Mouse (Mus musculus) hindbrain, embryonic 15.5 days (tissue): ENCODE data around the gene Cd34. TPM values are rescaled to one million over a fixed set of nuclear protein-coding genes. Genes with fewer than 3 reads are reported as not detected.
A peak's percentile ranks its signal among the peaks of the same experiment; 100 is the strongest.

Experiments
- ATAC-seq: fragments of 200-750 bp; cut with Nextera tagmentation; 2 replicates; pipeline ENCODE4 v1.8.0; 2017; ENCODE audit warnings: low read depth, moderate number of reproducible peaks, moderate TSS enrichment; ENCODE audit not compliant: low FRiP score
- H3K27ac ChIP-seq: fragments of 300-500 bp; sonication (generic); replicated peaks from 2 replicates; pipeline ENCODE4 v1.5.1; 2015; ENCODE audit warnings: mild to moderate bottlenecking, inconsistent platforms
- H3K27me3 ChIP-seq: fragments of 300-500 bp; sonication (generic); 2 replicates; pipeline ENCODE4 v1.6.1; 2015; ENCODE audit warnings: control low read depth, inconsistent platforms
- H3K36me3 ChIP-seq: fragments of 300-500 bp; sonication (generic); 2 replicates; pipeline ENCODE4 v1.6.1; 2015; ENCODE audit warnings: control low read depth, inconsistent platforms
- H3K4me1 ChIP-seq: fragments of 300-500 bp; sonication (generic); replicated peaks from 2 replicates; pipeline ENCODE4 v1.6.1; 2015; ENCODE audit warnings: control low read depth, inconsistent platforms
- H3K4me2 ChIP-seq: fragments of 300-500 bp; sonication (generic); 2 replicates; pipeline ENCODE4 v1.6.1; 2015; ENCODE audit warnings: moderate library complexity, mild to moderate bottlenecking, inconsistent platforms
- H3K4me3 ChIP-seq: fragments of 300-500 bp; sonication (generic); 2 replicates; pipeline ENCODE4 v1.5.1; 2015; ENCODE audit warnings: mild to moderate bottlenecking, inconsistent platforms
- H3K9ac ChIP-seq: fragments of 300-500 bp; sonication (generic); 2 replicates; pipeline ENCODE4 v1.6.1; 2015; ENCODE audit warnings: inconsistent platforms
- H3K9me3 ChIP-seq: fragments of 300-500 bp; sonication (generic); 2 replicates; pipeline ENCODE4 v1.6.1; 2016; ENCODE audit warnings: control low read depth, inconsistent platforms
- WGBS: fragments of 180-500 bp; shearing (Covaris S2); methylation state at CpG from one replicate; pipeline ENCODE4 v1.1.7; 2015; 5-methylcytosine and 5-hydroxymethylcytosine counted together
- polyA plus RNA-seq: library from polyadenylated mRNA; unstranded; fragments of >200 nt; fragmentation: Nextera tagmentation; extraction: Ambion mirVana; gene quantifications from 2 replicates; pipeline ENCODE4 v1.2.1, GENCODE M21; 2015

Cd34 gene
- polyA plus RNA-seq, 1 experiment from 2014 or later: 30.5 TPM

GRCm38 (mm10) chr1:194941528-194941927, 2.9 kb downstream of the Cd34 start:
- no peak overlapping the region for H3K4me2 ChIP-seq
- no peak overlapping the region for H3K9ac ChIP-seq
- no peak for ATAC-seq
- H3K36me3 ChIP-seq: no peaks in the 10 kb centered on the region
- H3K9me3 ChIP-seq: no peaks in the 10 kb centered on the region
- no peak overlapping the region for H3K4me3 ChIP-seq
- peaks cover 7% of the 10 kb centered on the region; the same call in 1 of the 2 replicates for H3K4me1 ChIP-seq
- 0 out of 2 replicates have a peak, but pooled peaks cover 8% of the 10 kb centered on the region for H3K27me3 ChIP-seq
- no peak overlapping the region for H3K27ac ChIP-seq

DNA sequence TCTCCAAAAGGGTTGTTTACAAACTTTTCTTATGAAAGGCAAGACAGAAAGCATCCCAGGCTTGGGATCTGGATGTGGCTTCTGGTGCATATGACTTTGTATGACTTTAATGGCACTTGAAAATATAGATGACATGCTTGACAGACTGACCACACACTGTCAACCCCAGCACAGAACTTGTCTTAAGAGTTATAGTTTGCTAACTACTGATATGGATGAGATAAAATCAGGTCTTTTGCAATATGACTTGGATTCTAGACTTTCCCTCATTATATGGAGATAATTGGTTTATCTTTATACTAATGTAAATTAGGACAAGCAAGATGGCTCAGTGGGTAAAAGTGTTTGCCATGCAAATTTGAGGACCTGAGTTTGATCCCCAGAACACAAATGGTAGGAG, 4.3 kb downstream of the Cd34 start:
- ATAC-seq: no peak
- Histone ChIP-seq H3K36me3 (no peaks in the 10 kb centered on the region), H3K9ac (no peak overlapping the region), H3K27me3 (0 out of 2 replicates have a peak, but pooled peaks cover 8% of the 10 kb centered on the region), H3K27ac (no peak overlapping the region), H3K4me2 (no peak overlapping the region), H3K4me3 (no peak overlapping the region), H3K9me3 (no peaks in the 10 kb centered on the region), H3K4me1 (peaks cover 7% of the 10 kb centered on the region; the same call in 1 of the 2 replicates)

GRCm38 (mm10) chr1:194943485-194943884, 4.9 kb downstream of the Cd34 start:
- Histone ChIP-seq H3K36me3 (no peaks in the 10 kb centered on the region), H3K9ac (no peak overlapping the region), H3K27me3 (0 out of 2 replicates have a peak, but pooled peaks cover 8% of the 10 kb centered on the region), H3K4me1 (peaks cover 7% of the 10 kb centered on the region; the same call in 1 of the 2 replicates), H3K4me2 (no peak overlapping the region), H3K9me3 (no peaks in the 10 kb centered on the region), H3K4me3 (no peak overlapping the region), H3K27ac (no peak overlapping the region)
- no peak for ATAC-seq
- WGBS: 84% methylated on average over 5 of the region's 5 CpGs

- Histone ChIP-seq H3K4me3 (no peak overlapping the region), H3K4me1 (no peaks in the 10 kb centered on the region), H3K9ac (no peak overlapping the region), H3K27me3 (no peaks in the 10 kb centered on the region), H3K27ac (no peak overlapping the region), H3K36me3 (no peaks in the 10 kb centered on the region), H3K9me3 (no peaks in the 10 kb centered on the region), H3K4me2 (no peak overlapping the region)
- 72% methylated on average over 2 of the region's 2 CpGs for WGBS
- ATAC-seq: no peak
These were observed 6.8 kb downstream of the Cd34 start for GRCm38 (mm10) chr1:194945382-194945781.

GRCm38 (mm10) chr1:194946467-194946866, 7.8 kb downstream of the Cd34 start:
- no peaks in the 10 kb centered on the region for H3K4me1 ChIP-seq
- H3K9ac ChIP-seq: no peak overlapping the region
- no peaks in the 10 kb centered on the region for H3K36me3 ChIP-seq
- WGBS: 91% methylated on average over 1 of the region's 1 CpGs
- no peak overlapping the region for H3K4me3 ChIP-seq
- no peaks in the 10 kb centered on the region for H3K9me3 ChIP-seq
- no peaks in the 10 kb centered on the region for H3K27me3 ChIP-seq
- no peak overlapping the region for H3K27ac ChIP-seq
- no peak for ATAC-seq
- H3K4me2 ChIP-seq: no peak overlapping the region

- Histone ChIP-seq H3K9me3 (no peaks in the 10 kb centered on the region), H3K4me3 (no peak overlapping the region), H3K27ac (no peak overlapping the region), H3K27me3 (no peaks in the 10 kb centered on the region), H3K4me1 (no peaks in the 10 kb centered on the region), H3K36me3 (no peaks in the 10 kb centered on the region), H3K4me2 (no peak overlapping the region), H3K9ac (no peak overlapping the region)
- 68% methylated on average over 2 of the region's 2 CpGs for WGBS
- ATAC-seq: no peak
These were observed 12.3 kb downstream of the Cd34 start for GRCm38 (mm10) chr1:194950913-194951312.

- Histone ChIP-seq H3K27ac (no peak overlapping the region), H3K4me1 (no peaks in the 10 kb centered on the region), H3K4me3 (no peak overlapping the region), H3K9me3 (no peaks in the 10 kb centered on the region), H3K27me3 (no peaks in the 10 kb centered on the region), H3K9ac (no peak overlapping the region), H3K4me2 (no peak overlapping the region), H3K36me3 (no peaks in the 10 kb centered on the region)
- ATAC-seq: no peak
- WGBS: 95% methylated on average over 1 of the region's 1 CpGs
These were observed 14.3 kb downstream of the Cd34 start for GRCm38 (mm10) chr1:194952891-194953290.

GRCm38 (mm10) chr1:194954694-194955093, 16.1 kb downstream of the Cd34 start:
- no peaks in the 10 kb centered on the region for H3K4me1 ChIP-seq
- H3K27ac ChIP-seq: no peak overlapping the region
- ATAC-seq: no peak
- H3K9me3 ChIP-seq: no peaks in the 10 kb centered on the region
- H3K4me3 ChIP-seq: no peak overlapping the region
- no peak overlapping the region for H3K9ac ChIP-seq
- H3K36me3 ChIP-seq: no peaks in the 10 kb centered on the region
- H3K4me2 ChIP-seq: no peak overlapping the region
- no peaks in the 10 kb centered on the region for H3K27me3 ChIP-seq

DNA sequence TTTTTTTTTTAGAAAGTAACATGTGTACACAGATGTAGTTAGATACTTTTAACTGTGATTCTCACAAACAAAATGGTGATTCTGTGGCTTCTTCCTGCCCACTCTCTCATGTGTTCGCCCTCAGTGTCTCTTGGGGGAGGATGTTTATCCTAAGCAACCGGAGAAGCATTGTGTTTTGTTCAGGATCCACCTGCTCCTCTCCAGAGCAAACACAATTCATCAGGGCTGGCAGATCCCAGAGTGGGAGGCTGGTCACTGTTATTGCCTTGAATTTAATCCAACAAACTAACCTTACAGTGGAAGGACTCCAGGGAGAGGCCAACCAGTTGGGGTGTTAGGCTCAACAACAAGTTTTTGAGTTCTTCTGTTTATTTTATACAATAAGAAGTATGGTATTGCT, 17.1 kb downstream of the Cd34 start:
- 43% methylated on average over 2 of the region's 2 CpGs for WGBS

GRCm38 (mm10) chr1:194957021-194957420, 18.4 kb downstream of the Cd34 start:
- H3K4me2 ChIP-seq: no peak overlapping the region
- H3K9me3 ChIP-seq: no peaks in the 10 kb centered on the region
- WGBS: 84% methylated on average over 2 of the region's 2 CpGs
- ATAC-seq: no peak
- H3K4me3 ChIP-seq: no peak overlapping the region
- no peak overlapping the region for H3K9ac ChIP-seq
- H3K4me1 ChIP-seq: no peaks in the 10 kb centered on the region
- no peaks in the 10 kb centered on the region for H3K27me3 ChIP-seq
- H3K27ac ChIP-seq: no peak overlapping the region
- no peaks in the 10 kb centered on the region for H3K36me3 ChIP-seq

More for the DNA sequence above, 17.1 kb downstream of the Cd34 start:
- no peak for ATAC-seq
- no peak overlapping the region for H3K27ac ChIP-seq
- no peak overlapping the region for H3K9ac ChIP-seq
- no peak overlapping the region for H3K4me3 ChIP-seq
- no peaks in the 10 kb centered on the region for H3K9me3 ChIP-seq
- no peak overlapping the region for H3K4me2 ChIP-seq
- no peaks in the 10 kb centered on the region for H3K27me3 ChIP-seq
- H3K36me3 ChIP-seq: no peaks in the 10 kb centered on the region
- H3K4me1 ChIP-seq: no peaks in the 10 kb centered on the region

GRCm38 (mm10) chr1:194962181-194962580, 23.6 kb downstream of the Cd34 start:
- Histone ChIP-seq H3K9ac (no peak overlapping the region), H3K27ac (no peak overlapping the region), H3K36me3 (no peaks in the 10 kb centered on the region), H3K4me2 (no peak overlapping the region), H3K4me1 (no peaks in the 10 kb centered on the region), H3K4me3 (no peak overlapping the region), H3K9me3 (no peaks in the 10 kb centered on the region), H3K27me3 (0 out of 2 replicates have a peak, but pooled peaks cover 4% of the 10 kb centered on the region)
- WGBS: 46% methylated on average over 5 of the region's 5 CpGs
- peak; percentile 77 for ATAC-seq

- Histone ChIP-seq H3K9ac (no peak overlapping the region), H3K27ac (no peak overlapping the region), H3K27me3 (0 out of 2 replicates have a peak, but pooled peaks cover 4% of the 10 kb centered on the region), H3K9me3 (no peaks in the 10 kb centered on the region), H3K36me3 (no peaks in the 10 kb centered on the region), H3K4me2 (no peak overlapping the region), H3K4me3 (no peak overlapping the region), H3K4me1 (no peaks in the 10 kb centered on the region)
- ATAC-seq: no peak
These were observed 24.1 kb downstream of the Cd34 start for GRCm38 (mm10) chr1:194962712-194963111.

GRCm38 (mm10) chr1:194971980-194972379, 33.4 kb downstream of the Cd34 start:
- Histone ChIP-seq H3K4me3 (no peak overlapping the region), H3K27me3 (no peaks in the 10 kb centered on the region), H3K36me3 (no peaks in the 10 kb centered on the region), H3K4me1 (peaks cover 6% of the 10 kb centered on the region), H3K27ac (no peak overlapping the region), H3K4me2 (no peak overlapping the region), H3K9ac (no peak overlapping the region), H3K9me3 (no peaks in the 10 kb centered on the region)
- WGBS: 88% methylated on average over 4 of the region's 4 CpGs
- ATAC-seq: no peak
